Mouse (Mus musculus) CH12.LX (cell line): ENCODE measurements at regions not wholly inside any gene's neighbourhood (a gene's known extent, or its start where the extent isn't known, plus 50 kb on each side); places are given as distances from the start of the nearest gene placed in this dataset.

Source experiments
- CTCF ChIP-seq, 2 experiments: IDR thresholded peaks in 1 of 2; conservative IDR thresholded peaks in 1 of 2; 2 replicates each; pipeline ENCODE4 v1.5.1; 2011 to 2012; ENCODE audit warnings: low read depth in 2 of 2, low read length in 2 of 2, improper control_type of control experiment in 1 of 2, inconsistent platforms in 1 of 2, mild to moderate bottlenecking in 1 of 2, moderate library complexity in 1 of 2
- EP300 ChIP-seq: IDR thresholded peaks from 2 replicates; pipeline ENCODE4 v1.6.1; 2011; ENCODE audit warnings: low read length, improper control_type of control experiment
- HCFC1 ChIP-seq: IDR thresholded peaks from 2 replicates; pipeline ENCODE4 v1.6.1; 2012; ENCODE audit warnings: low read depth, mild to moderate bottlenecking, inconsistent platforms, low read length, improper control_type of control experiment
- KAT2A ChIP-seq: IDR thresholded peaks from 2 replicates; pipeline ENCODE4 v1.6.1; 2012; ENCODE audit warnings: low read length, improper control_type of control experiment, inconsistent platforms; ENCODE audit not compliant: insufficient replicate concordance
- POLR2A ChIP-seq: IDR thresholded peaks from 2 replicates; pipeline ENCODE4 v1.6.1; 2011; ENCODE audit warnings: low read depth, mild to moderate bottlenecking, improper control_type of control experiment, low read length
- UBTF ChIP-seq: IDR thresholded peaks from 2 replicates; pipeline ENCODE4 v1.6.1; 2012; ENCODE audit warnings: low read depth, mild to moderate bottlenecking, inconsistent platforms, low read length, improper control_type of control experiment, moderate library complexity
- USF1 ChIP-seq: IDR thresholded peaks from 2 replicates; pipeline ENCODE4 v1.6.1; 2014; ENCODE audit warnings: low read depth, mild to moderate bottlenecking, inconsistent platforms, low read length, improper control_type of control experiment
- ZC3H11A ChIP-seq: IDR thresholded peaks from 2 replicates; pipeline ENCODE4 v1.6.1; 2012; ENCODE audit warnings: low read depth, mild to moderate bottlenecking, inconsistent platforms, low read length, improper control_type of control experiment

DNA sequence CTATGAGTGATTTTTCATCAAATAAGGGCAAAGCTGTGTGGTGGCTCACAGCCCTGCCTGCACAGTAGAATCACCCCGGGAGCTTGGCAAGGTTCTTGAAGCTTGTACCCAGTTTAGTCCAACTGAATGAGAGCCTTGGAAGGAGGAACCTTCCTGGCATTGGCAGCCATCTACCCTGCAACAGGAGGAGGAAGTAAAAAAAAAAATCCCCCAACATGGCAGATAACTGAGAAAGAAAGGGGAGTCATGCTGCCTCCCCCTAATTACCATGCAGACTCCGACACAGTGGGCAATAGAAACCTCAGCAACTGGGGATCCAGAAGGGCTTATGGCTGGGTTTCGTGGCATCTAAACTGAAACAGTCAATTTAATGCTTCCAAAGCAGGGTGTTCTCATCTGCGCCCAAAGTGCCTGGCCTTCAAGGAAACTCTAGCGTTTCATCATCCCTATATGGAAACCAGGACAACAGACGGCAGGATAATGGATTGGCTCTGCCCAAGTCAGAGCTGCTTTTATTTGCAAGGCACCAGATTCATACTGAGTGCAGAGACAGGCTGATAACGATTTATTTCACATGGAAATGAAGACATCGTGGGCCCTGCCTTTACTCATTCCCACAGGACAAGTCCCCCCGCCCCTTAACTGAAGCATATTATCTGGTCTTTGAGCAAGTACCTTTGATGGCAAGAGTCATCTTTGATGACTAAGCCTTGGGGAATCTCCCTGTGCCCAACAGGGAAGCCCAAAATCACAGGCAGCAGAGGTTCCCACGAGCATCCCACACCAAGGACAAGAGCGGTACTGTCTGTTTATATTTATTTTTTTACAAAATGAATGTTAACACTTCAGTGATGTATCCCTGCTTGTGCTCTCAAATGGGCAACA, 52.9 kb upstream of the Atl2 start:
- TF ChIP-seq UBTF, result no peak
- TF ChIP-seq POLR2A, result no peak
- no peak for TF ChIP-seq ZC3H11A
- TF ChIP-seq CTCF (conservative IDR thresholded peaks at IDR 0.05 in 1 of 2, IDR thresholded peaks at IDR 0.05 in 1 of 2; ENCODE audit: low read depth in 2 of 2, low read length in 2 of 2), result no peak
- peak; percentile 44; the same call in 1 of the 2 replicates for TF ChIP-seq EP300
- no peak for TF ChIP-seq KAT2A
- no peak for TF ChIP-seq HCFC1
- TF ChIP-seq USF1, result no peak
